Mouse (Mus musculus): ENCODE results near the gene Pllp. TPM values are rescaled to one million over a fixed set of nuclear protein-coding genes. Genes with fewer than 3 reads are reported as not detected.

Pllp gene
- polyA plus RNA-seq, 1 experiment from 2014 or later = not detected

DNA sequence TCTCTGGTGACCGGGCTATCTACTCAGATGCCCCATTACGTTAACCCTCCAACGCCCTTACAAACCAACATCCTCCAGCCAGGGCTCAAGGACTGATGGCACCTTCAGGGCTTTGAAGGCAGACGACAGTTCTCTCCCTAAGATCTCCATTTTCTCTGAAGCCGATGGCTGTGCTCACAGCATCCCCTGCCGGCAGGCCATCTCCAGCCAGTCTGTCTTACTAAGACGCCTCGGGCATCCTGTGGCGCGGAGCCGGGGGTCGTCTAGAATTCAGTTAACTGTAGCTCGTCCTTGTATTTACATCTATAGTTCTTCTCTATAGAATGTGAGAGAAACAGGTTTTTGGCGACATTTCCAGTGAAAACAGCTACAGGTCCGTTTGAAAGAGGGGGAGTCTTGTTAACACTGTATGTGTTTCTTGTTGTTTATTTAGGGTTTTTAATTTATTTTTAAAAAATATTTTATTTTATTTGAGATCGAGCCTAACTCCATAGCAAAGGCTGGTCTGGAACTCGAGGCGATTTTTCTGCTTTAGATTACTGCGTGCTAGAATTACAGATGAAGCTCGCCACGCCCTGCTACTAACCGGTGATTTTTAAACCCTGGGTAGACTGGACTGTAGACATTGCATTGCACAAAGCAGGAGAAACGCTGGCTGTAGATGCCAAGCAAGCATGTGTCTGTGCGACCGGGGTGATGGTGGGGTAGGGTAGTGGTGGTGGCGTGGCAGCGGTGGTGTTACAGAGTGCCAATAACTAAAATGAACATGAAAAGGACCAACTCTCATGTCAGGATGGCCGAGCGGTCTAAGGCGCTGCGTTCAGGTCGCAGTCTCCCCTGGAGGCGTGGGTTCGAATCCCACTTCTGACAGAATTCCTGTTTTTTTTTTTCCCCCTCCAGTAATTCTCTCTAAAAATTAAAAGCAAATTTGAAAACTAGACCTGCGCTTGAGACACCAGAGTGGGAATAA is 7.1 kb upstream of the Pllp start:
- no peaks in the 10 kb centered on the region for H3K36me3 ChIP-seq
- ATAC-seq (ENCODE audit: insufficient number of reproducible peaks, low FRiP score) = peak; percentile 88
- peaks cover 13% of the 10 kb centered on the region for H3K27me3 ChIP-seq (replicated peaks)
- peak overlapping the region; percentile 65 for H3K4me2 ChIP-seq
- H3K9ac ChIP-seq = peak overlapping the region; percentile 42; the same call in 1 of the 2 replicates
- H3K9me3 ChIP-seq (replicated peaks) = no peaks in the 10 kb centered on the region
- under 1% methylated on average over 35 of the region's 35 CpGs for WGBS
- H3K27ac ChIP-seq (ENCODE audit: poor library complexity, severe bottlenecking) = no peak overlapping the region
- H3K4me3 ChIP-seq = peak overlapping the region; percentile 52
- peaks cover 28% of the 10 kb centered on the region for H3K4me1 ChIP-seq (replicated peaks)

DNA sequence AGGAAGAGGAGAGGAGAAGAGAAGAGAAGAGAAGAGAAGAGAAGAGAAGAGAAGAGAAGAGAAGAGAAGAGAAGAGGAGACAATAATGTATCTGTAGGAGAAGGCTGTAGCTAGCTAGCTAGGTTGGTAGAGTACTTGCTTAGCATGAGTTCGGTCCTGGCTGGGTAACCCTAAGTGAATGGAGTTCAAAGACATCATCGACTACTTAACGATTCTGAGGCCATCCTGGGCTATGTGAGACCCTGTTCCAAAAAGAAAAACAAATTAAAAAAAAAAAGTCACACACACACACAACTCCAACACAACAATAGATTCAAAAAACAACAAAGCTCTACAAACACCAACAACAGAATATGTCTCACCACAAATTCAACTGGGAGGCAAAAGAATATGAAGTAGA is 6.1 kb upstream of the Pllp start:
- Histone ChIP-seq H3K9me3 (replicated peaks) (no peaks in the 10 kb centered on the region), H3K9ac (no peak overlapping the region), H3K27me3 (replicated peaks) (peaks cover 21% of the 10 kb centered on the region), H3K36me3 (no peaks in the 10 kb centered on the region), H3K4me1 (replicated peaks) (peaks cover 26% of the 10 kb centered on the region), H3K4me2 (peak overlapping the region; percentile 65), H3K4me3 (peak overlapping the region; percentile 52; the same call in 1 of the 2 replicates), H3K27ac (ENCODE audit: poor library complexity, severe bottlenecking) (no peak overlapping the region)
- WGBS = 68% methylated on average over 3 of the region's 3 CpGs
- ATAC-seq (ENCODE audit: insufficient number of reproducible peaks, low FRiP score) = no peak

DNA sequence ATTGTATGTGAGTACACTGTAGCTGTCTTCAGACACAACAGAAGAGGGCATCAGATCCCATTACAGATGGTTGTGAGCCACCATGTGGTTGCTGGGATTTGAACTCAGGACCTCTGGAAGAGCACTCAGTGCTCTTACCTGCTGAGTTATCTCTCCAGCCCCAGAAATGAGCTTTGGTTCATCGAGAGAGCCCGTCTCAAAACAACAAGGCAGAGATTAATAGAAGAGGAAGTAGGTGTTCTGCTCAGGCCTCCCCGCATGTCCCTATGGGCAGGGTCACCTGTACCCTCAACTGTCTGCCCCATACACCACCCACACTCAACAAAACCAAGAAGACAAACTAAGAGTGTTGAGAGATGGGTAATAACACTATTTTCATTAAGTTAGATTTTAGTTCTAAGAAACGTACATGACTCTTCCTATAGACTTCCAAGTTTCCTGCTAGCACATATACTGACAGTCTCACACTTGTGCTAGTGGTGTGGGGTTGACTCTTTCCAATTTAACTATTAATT is 4.4 kb upstream of the Pllp start:
- Histone ChIP-seq H3K4me2 (no peak overlapping the region), H3K9me3 (replicated peaks) (no peaks in the 10 kb centered on the region), H3K27me3 (replicated peaks) (peaks cover 38% of the 10 kb centered on the region), H3K4me1 (replicated peaks) (peaks cover 20% of the 10 kb centered on the region), H3K4me3 (no peak overlapping the region), H3K27ac (ENCODE audit: poor library complexity, severe bottlenecking) (no peak overlapping the region), H3K36me3 (no peaks in the 10 kb centered on the region), H3K9ac (no peak overlapping the region)
- 72% methylated on average over 4 of the region's 4 CpGs for WGBS
- ATAC-seq (ENCODE audit: insufficient number of reproducible peaks, low FRiP score) = no peak

DNA sequence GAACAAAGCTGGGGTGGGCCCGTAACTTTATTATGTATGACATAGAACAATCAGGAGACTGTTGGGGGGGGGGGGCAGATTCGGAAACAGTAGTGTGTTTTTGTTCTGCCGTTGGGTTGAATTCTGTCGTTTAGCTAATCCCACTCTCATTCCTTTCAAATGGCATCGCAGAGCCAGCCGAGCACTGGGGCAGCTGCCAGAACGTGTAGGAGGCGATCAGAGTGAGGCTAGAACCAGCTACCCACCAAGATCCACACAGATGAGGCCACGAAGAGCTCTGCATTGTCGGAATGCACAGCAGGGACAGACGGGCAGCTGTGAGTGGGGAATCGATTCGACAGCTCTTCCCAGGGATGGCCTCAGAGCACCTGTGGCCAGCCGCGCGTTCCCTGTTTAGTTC is 3.3 kb upstream of the Pllp start:
- Histone ChIP-seq H3K36me3 (no peaks in the 10 kb centered on the region), H3K9me3 (replicated peaks) (no peaks in the 10 kb centered on the region), H3K4me2 (no peak overlapping the region), H3K4me3 (no peak overlapping the region), H3K27ac (ENCODE audit: poor library complexity, severe bottlenecking) (no peak overlapping the region), H3K9ac (no peak overlapping the region), H3K4me1 (replicated peaks) (peaks cover 16% of the 10 kb centered on the region; the same call in 1 of the 2 replicates), H3K27me3 (replicated peaks) (peaks cover 49% of the 10 kb centered on the region)
- ATAC-seq (ENCODE audit: insufficient number of reproducible peaks, low FRiP score) = no peak
- WGBS = 70% methylated on average over 16 of the region's 16 CpGs

DNA sequence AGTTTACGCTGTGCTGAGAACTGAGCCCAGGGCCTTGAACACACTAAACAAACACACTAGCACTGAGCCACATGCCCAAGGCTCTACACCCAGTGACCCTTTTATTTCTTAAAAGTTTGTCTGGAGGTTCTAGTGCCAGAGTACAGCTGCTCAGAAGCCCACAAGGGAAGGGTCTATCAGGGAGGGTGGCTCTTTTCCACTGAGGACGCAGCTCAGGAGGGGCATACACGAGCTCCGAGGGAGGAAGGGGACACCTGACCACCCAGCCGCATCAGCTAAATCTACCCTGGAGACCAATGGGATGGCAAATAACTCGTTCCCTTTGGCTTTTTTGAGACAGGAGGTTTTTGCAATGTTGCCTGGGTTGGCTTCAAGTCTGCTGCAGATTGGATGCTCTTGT is 1.9 kb upstream of the Pllp start:
- Histone ChIP-seq H3K4me1 (replicated peaks) (peaks cover 15% of the 10 kb centered on the region; the same call in 1 of the 2 replicates), H3K4me3 (no peak overlapping the region), H3K27me3 (replicated peaks) (peaks cover 63% of the 10 kb centered on the region), H3K27ac (ENCODE audit: poor library complexity, severe bottlenecking) (no peak overlapping the region), H3K9me3 (replicated peaks) (no peaks in the 10 kb centered on the region), H3K36me3 (no peaks in the 10 kb centered on the region), H3K9ac (no peak overlapping the region), H3K4me2 (no peak overlapping the region)
- ATAC-seq (ENCODE audit: insufficient number of reproducible peaks, low FRiP score) = no peak
- WGBS = 73% methylated on average over 6 of the region's 6 CpGs

DNA sequence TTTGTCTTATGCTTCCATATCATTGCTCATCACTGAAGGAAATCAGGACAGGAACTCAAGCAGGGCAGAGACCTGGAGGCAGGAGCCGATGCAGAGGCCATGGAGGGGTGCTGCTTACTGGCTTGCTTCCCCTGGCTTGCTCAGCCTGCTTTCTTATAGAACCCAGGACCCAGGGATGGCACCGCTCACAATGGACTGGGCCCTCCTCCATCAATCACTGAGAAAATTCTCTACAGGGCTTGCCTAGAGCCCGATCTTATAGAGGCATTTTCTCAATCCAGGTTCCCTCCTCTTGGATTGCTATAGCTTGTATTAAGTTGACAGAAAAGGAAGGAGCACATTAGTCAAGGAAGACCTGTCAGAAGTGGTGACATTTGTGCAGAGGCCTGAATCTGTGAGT is 488 bp upstream of the Pllp start:
- Histone ChIP-seq H3K4me3 (peak overlapping the region; percentile 47), H3K27ac (ENCODE audit: poor library complexity, severe bottlenecking) (no peak overlapping the region), H3K4me2 (0 out of 2 replicates have a peak overlapping the region, but pooled peaks have one; percentile 71), H3K27me3 (replicated peaks) (peaks cover 76% of the 10 kb centered on the region), H3K4me1 (replicated peaks) (peaks cover 15% of the 10 kb centered on the region; the same call in 1 of the 2 replicates), H3K36me3 (no peaks in the 10 kb centered on the region), H3K9ac (no peak overlapping the region), H3K9me3 (replicated peaks) (no peaks in the 10 kb centered on the region)
- 45% methylated on average over 3 of the region's 3 CpGs for WGBS
- no peak for ATAC-seq (ENCODE audit: insufficient number of reproducible peaks, low FRiP score)

DNA sequence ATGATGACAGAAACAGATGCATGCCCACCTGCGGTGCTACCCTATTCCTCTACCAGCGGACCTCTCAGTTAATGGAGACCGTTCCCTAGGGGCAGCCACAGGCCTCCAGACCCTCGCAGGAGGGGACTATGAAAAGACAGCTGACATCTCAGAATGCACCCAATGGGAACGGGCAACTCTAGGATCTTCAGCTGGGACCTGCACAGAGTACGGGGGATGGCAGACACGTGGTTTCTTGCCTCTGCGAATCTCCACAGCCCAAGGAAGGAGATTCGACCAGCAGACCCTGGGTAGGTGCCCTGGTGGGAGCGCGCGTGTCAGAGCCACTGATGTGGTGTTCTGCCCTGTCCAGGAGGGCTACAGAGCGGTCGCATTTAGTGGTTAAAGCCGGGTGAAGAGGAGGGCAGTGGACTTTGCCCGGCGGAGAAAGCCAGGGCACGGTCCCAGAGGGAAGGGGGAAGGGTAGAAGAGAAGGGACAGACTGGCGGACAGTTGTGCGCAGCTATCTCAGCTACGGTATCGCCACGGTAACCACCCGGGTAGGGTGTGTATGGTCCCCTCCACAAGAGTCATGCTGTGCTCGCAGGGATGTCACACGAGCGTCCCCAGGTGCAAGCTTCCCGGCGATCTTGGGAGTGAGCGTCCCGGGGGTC is 611 bp downstream of the Pllp start:
- under 1% methylated on average over 31 of the region's 31 CpGs for WGBS
- H3K4me2 ChIP-seq = peak overlapping the region; percentile 71
- H3K4me1 ChIP-seq (replicated peaks) = peaks cover 15% of the 10 kb centered on the region; the same call in 1 of the 2 replicates
- no peaks in the 10 kb centered on the region for H3K36me3 ChIP-seq
- H3K27me3 ChIP-seq (replicated peaks) = peaks cover 84% of the 10 kb centered on the region
- H3K4me3 ChIP-seq = peak overlapping the region; percentile 47
- H3K9ac ChIP-seq = no peak overlapping the region
- ATAC-seq (ENCODE audit: insufficient number of reproducible peaks, low FRiP score) = peak; percentile 33
- no peaks in the 10 kb centered on the region for H3K9me3 ChIP-seq (replicated peaks)
- no peak overlapping the region for H3K27ac ChIP-seq (ENCODE audit: poor library complexity, severe bottlenecking)

DNA sequence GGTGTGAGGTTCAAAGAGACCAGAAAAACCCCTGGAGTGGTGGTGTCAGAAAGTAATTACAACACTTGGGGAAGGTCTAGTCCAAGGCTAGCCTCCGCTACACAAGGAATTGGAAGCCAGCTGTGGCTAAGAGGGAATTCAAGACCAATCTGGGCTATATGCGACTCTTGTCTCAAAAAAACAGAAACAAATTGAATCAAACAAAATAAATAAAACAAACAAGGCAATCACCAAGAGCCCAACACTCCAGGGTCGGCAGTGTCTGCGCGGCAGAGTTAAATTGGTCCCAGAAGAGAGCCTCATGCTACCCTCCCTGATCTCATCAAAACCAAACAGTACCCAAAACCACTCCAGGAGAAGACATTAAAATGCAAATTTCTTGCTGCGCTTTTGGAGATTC is 1.4 kb downstream of the Pllp start:
- no peak for ATAC-seq (ENCODE audit: insufficient number of reproducible peaks, low FRiP score)
- Histone ChIP-seq H3K9ac (no peak overlapping the region), H3K4me2 (no peak overlapping the region), H3K4me1 (replicated peaks) (peaks cover 15% of the 10 kb centered on the region; the same call in 1 of the 2 replicates), H3K27ac (ENCODE audit: poor library complexity, severe bottlenecking) (no peak overlapping the region), H3K4me3 (no peak overlapping the region), H3K27me3 (replicated peaks) (peaks cover 83% of the 10 kb centered on the region), H3K9me3 (replicated peaks) (no peaks in the 10 kb centered on the region), H3K36me3 (no peaks in the 10 kb centered on the region)
- WGBS = 4% methylated on average over 6 of the region's 6 CpGs

DNA sequence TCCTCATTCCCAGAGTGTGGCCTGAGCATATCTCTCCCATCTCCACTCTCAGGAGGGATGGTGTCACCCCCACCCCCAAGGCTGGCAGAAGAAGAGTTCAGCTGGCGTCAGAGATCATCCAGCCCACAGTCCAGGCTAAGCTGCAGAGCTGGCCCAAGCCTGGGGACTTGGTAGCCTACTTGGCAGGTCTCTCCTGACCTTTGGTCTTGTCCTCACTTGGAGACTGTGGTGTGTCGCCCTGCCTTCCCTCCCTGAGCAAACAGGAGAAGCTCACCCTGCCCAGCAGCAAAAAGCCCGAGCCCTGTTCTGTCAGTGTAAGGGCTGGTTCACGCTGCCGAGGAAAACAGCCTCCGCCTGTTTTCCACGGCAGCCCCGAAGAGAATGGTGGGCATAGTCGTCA is 10.1 kb downstream of the Pllp start:
- H3K27ac ChIP-seq (ENCODE audit: poor library complexity, severe bottlenecking) = no peak overlapping the region
- H3K4me2 ChIP-seq = no peak overlapping the region
- H3K4me1 ChIP-seq (replicated peaks) = no peaks in the 10 kb centered on the region
- no peaks in the 10 kb centered on the region for H3K9me3 ChIP-seq (replicated peaks)
- peaks cover 9% of the 10 kb centered on the region for H3K27me3 ChIP-seq (replicated peaks)
- 59% methylated on average over 9 of the region's 9 CpGs for whole genome bisulfite sequencing
- no peak for ATAC-seq (ENCODE audit: insufficient number of reproducible peaks, low FRiP score)
- H3K9ac ChIP-seq = no peak overlapping the region
- H3K36me3 ChIP-seq = no peaks in the 10 kb centered on the region
- H3K4me3 ChIP-seq = no peak overlapping the region

DNA sequence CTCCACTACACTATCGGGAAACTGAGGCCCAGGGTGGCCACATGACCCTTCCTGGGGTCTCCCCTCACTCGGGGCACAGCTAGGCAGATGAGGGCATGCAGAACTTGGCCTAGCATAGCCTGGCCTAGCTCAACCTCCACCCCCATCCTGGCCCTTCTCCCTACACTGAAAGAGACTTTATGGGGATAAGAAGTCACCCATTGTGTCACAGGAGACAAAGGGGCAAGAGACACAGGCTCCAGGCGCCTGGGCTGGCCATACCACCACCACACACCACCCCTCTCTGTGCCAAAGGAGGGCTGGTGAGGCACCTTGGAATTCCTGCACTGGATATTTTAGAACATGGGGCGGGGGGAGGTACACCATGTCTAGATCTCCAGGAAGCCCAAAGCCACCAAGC is 11.8 kb downstream of the Pllp start:
- H3K9ac ChIP-seq = no peak overlapping the region
- H3K27me3 ChIP-seq (replicated peaks) = peaks cover 4% of the 10 kb centered on the region; the same call in 1 of the 2 replicates
- H3K9me3 ChIP-seq (replicated peaks) = no peaks in the 10 kb centered on the region
- no peak overlapping the region for H3K4me2 ChIP-seq
- no peaks in the 10 kb centered on the region for H3K36me3 ChIP-seq
- H3K4me1 ChIP-seq (replicated peaks) = no peaks in the 10 kb centered on the region
- no peak for ATAC-seq (ENCODE audit: insufficient number of reproducible peaks, low FRiP score)
- no peak overlapping the region for H3K4me3 ChIP-seq
- H3K27ac ChIP-seq (ENCODE audit: poor library complexity, severe bottlenecking) = no peak overlapping the region
- 63% methylated on average over 4 of the region's 4 CpGs for WGBS
